Mouse (Mus musculus) heart, embryonic 11.5 days (tissue): Measurements from ENCODE around the gene Rnf150. TPM values are rescaled to one million over a fixed set of nuclear protein-coding genes. Genes with fewer than 3 reads are reported as not detected.

Experiments used
- ATAC-seq: fragments of 200-750 bp; cut with Nextera tagmentation; replicated peaks from 2 replicates; pipeline ENCODE4 v1.8.0; 2017; ENCODE audit warnings: moderate library complexity; ENCODE audit not compliant: insufficient number of reproducible peaks, low FRiP score, low TSS enrichment
- H3K27ac ChIP-seq: fragments of 300-500 bp; sonication (generic); 2 replicates; pipeline ENCODE4 v1.5.1; 2014; ENCODE audit warnings: mild to moderate bottlenecking, low read depth, low read length
- H3K27me3 ChIP-seq: fragments of 300-500 bp; sonication (generic); 2 replicates; pipeline ENCODE4 v1.6.1; 2014; ENCODE audit warnings: mild to moderate bottlenecking, low read length, mixed read lengths; ENCODE audit not compliant: control insufficient read depth, insufficient read depth
- H3K36me3 ChIP-seq: fragments of 300-500 bp; sonication (generic); 2 replicates; pipeline ENCODE4 v1.6.1; 2014; ENCODE audit warnings: mild to moderate bottlenecking, low read length, moderate library complexity, mixed read lengths; ENCODE audit not compliant: control insufficient read depth, insufficient read depth
- H3K4me1 ChIP-seq: fragments of 300-500 bp; sonication (generic); 2 replicates; pipeline ENCODE4 v1.6.1; 2014; ENCODE audit warnings: low read length; ENCODE audit not compliant: control insufficient read depth, insufficient read depth
- H3K4me2 ChIP-seq: fragments of 300-500 bp; sonication (generic); 2 replicates; pipeline ENCODE4 v1.6.1; 2014; ENCODE audit warnings: mild to moderate bottlenecking, moderate library complexity
- H3K4me3 ChIP-seq: fragments of 300-500 bp; sonication (generic); 2 replicates; pipeline ENCODE4 v1.5.1; 2014; ENCODE audit warnings: low read depth, low read length
- H3K9ac ChIP-seq: fragments of 300-500 bp; sonication (generic); 2 replicates; pipeline ENCODE4 v1.6.1; 2014; ENCODE audit warnings: mild to moderate bottlenecking, low read depth, low read length, moderate library complexity
- H3K9me3 ChIP-seq: fragments of 300-500 bp; sonication (generic); replicated peaks from 2 replicates; pipeline ENCODE4 v1.6.1; 2016; ENCODE audit warnings: low read length; ENCODE audit not compliant: control insufficient read depth
- WGBS: fragments of 180-500 bp; shearing (Covaris S2); extraction: QIAGEN DNeasy Blood & Tissue Kit; methylation state at CpG from one replicate; pipeline ENCODE4 v1.1.7; 2014; ENCODE audit not compliant: insufficient replicate concordance; 5-methylcytosine and 5-hydroxymethylcytosine counted together
- polyA plus RNA-seq: library from polyadenylated mRNA; unstranded; fragments of >200 nt; fragmentation: Nextera tagmentation; extraction: Ambion mirVana; gene quantifications from 2 replicates; pipeline ENCODE4 v1.2.1, GENCODE M21; 2014

Gene Rnf150
- polyA plus RNA-seq, 1 experiment from 2014 or later: 1.1 TPM

- Histone ChIP-seq H3K4me2 (no peak overlapping the region), H3K4me3 (no peak overlapping the region), H3K27ac (no peak overlapping the region), H3K27me3 (no peaks in the 10 kb centered on the region), H3K36me3 (no peaks in the 10 kb centered on the region), H3K9ac (no peak overlapping the region), H3K9me3 (no peaks in the 10 kb centered on the region), H3K4me1 (no peaks in the 10 kb centered on the region)
- WGBS: 14% methylated on average over 1 of the region's 1 CpGs
- ATAC-seq: no peak
Measured at GRCm38 (mm10) chr8:82916851-82917539, 53.8 kb downstream of the Rnf150 start.

- H3K27ac ChIP-seq: no peak overlapping the region
- H3K9me3 ChIP-seq: no peaks in the 10 kb centered on the region
- no peaks in the 10 kb centered on the region for H3K27me3 ChIP-seq
- H3K4me1 ChIP-seq: no peaks in the 10 kb centered on the region
- H3K36me3 ChIP-seq: no peaks in the 10 kb centered on the region
- no peak overlapping the region for H3K9ac ChIP-seq
- no peak for ATAC-seq
- WGBS: 72% methylated on average over 5 of the region's 5 CpGs
- H3K4me3 ChIP-seq: no peak overlapping the region
- no peak overlapping the region for H3K4me2 ChIP-seq
Measured at GRCm38 (mm10) chr8:82917540-82918316, 54.6 kb downstream of the Rnf150 start.

- WGBS: 71% methylated on average over 4 of the region's 4 CpGs
- H3K4me1 ChIP-seq: no peaks in the 10 kb centered on the region
- no peaks in the 10 kb centered on the region for H3K36me3 ChIP-seq
- no peaks in the 10 kb centered on the region for H3K9me3 ChIP-seq
- H3K27ac ChIP-seq: no peak overlapping the region
- H3K9ac ChIP-seq: no peak overlapping the region
- H3K4me3 ChIP-seq: no peak overlapping the region
- ATAC-seq: no peak
- H3K27me3 ChIP-seq: no peaks in the 10 kb centered on the region
- no peak overlapping the region for H3K4me2 ChIP-seq
Measured at GRCm38 (mm10) chr8:82919676-82920075, 56.5 kb downstream of the Rnf150 start.

- no peaks in the 10 kb centered on the region for H3K27me3 ChIP-seq
- H3K4me2 ChIP-seq: no peak overlapping the region
- 75% methylated on average over 4 of the region's 4 CpGs for WGBS
- no peaks in the 10 kb centered on the region for H3K4me1 ChIP-seq
- H3K36me3 ChIP-seq: no peaks in the 10 kb centered on the region
- H3K4me3 ChIP-seq: no peak overlapping the region
- no peak overlapping the region for H3K27ac ChIP-seq
- H3K9me3 ChIP-seq: no peaks in the 10 kb centered on the region
- no peak overlapping the region for H3K9ac ChIP-seq
- ATAC-seq: no peak
Measured at GRCm38 (mm10) chr8:82920124-82920523, 57.0 kb downstream of the Rnf150 start.

GRCm38 (mm10) chr8:82925286-82925685 lies 62.1 kb downstream of the Rnf150 start:
- no peaks in the 10 kb centered on the region for H3K36me3 ChIP-seq
- H3K9me3 ChIP-seq: no peaks in the 10 kb centered on the region
- no peak overlapping the region for H3K9ac ChIP-seq
- WGBS: 90% methylated on average over 3 of the region's 3 CpGs
- H3K4me2 ChIP-seq: no peak overlapping the region
- no peak overlapping the region for H3K27ac ChIP-seq
- no peak for ATAC-seq
- no peaks in the 10 kb centered on the region for H3K27me3 ChIP-seq
- H3K4me1 ChIP-seq: no peaks in the 10 kb centered on the region
- H3K4me3 ChIP-seq: no peak overlapping the region

- H3K36me3 ChIP-seq: no peaks in the 10 kb centered on the region
- no peaks in the 10 kb centered on the region for H3K27me3 ChIP-seq
- H3K4me2 ChIP-seq: no peak overlapping the region
- H3K9me3 ChIP-seq: no peaks in the 10 kb centered on the region
- 71% methylated on average over 5 of the region's 5 CpGs for WGBS
- H3K27ac ChIP-seq: no peak overlapping the region
- ATAC-seq: no peak
- no peak overlapping the region for H3K4me3 ChIP-seq
- no peaks in the 10 kb centered on the region for H3K4me1 ChIP-seq
- H3K9ac ChIP-seq: no peak overlapping the region
Measured at GRCm38 (mm10) chr8:82926518-82926917, 63.4 kb downstream of the Rnf150 start.

GRCm38 (mm10) chr8:82931554-82931953 lies 68.4 kb downstream of the Rnf150 start:
- H3K27ac ChIP-seq: no peak overlapping the region
- no peaks in the 10 kb centered on the region for H3K9me3 ChIP-seq
- H3K9ac ChIP-seq: no peak overlapping the region
- no peak for ATAC-seq
- WGBS: 88% methylated on average over 7 of the region's 7 CpGs
- no peaks in the 10 kb centered on the region for H3K4me1 ChIP-seq
- H3K27me3 ChIP-seq: no peaks in the 10 kb centered on the region
- H3K4me3 ChIP-seq: no peak overlapping the region
- H3K36me3 ChIP-seq: no peaks in the 10 kb centered on the region
- no peak overlapping the region for H3K4me2 ChIP-seq

GRCm38 (mm10) chr8:82936162-82936561 lies 73.0 kb downstream of the Rnf150 start:
- ATAC-seq: no peak
- Histone ChIP-seq H3K9me3 (no peaks in the 10 kb centered on the region), H3K36me3 (no peaks in the 10 kb centered on the region), H3K27ac (no peak overlapping the region), H3K9ac (no peak overlapping the region), H3K4me3 (no peak overlapping the region), H3K4me2 (no peak overlapping the region), H3K27me3 (no peaks in the 10 kb centered on the region), H3K4me1 (peaks cover 5% of the 10 kb centered on the region; the same call in 1 of the 2 replicates)
- 69% methylated on average over 7 of the region's 7 CpGs for WGBS
